Mouse (Mus musculus) kidney, embryonic 16.5 days (tissue): ENCODE results near the gene Trio. TPM values are rescaled to one million over a fixed set of nuclear protein-coding genes. Genes with fewer than 3 reads are reported as not detected.

Source experiments
- ATAC-seq: fragments of 200-750 bp; cut with Nextera tagmentation; 2 replicates; pipeline ENCODE4 v1.8.0; 2017; ENCODE audit warnings: moderate TSS enrichment; ENCODE audit not compliant: low FRiP score, low TSS enrichment
- H3K27ac ChIP-seq: fragments of 300-500 bp; sonication (generic); 2 replicates; pipeline ENCODE4 v1.5.1; 2014; ENCODE audit warnings: low read length
- H3K27me3 ChIP-seq: fragments of 300-500 bp; sonication (generic); 2 replicates; pipeline ENCODE4 v1.6.1; 2014; ENCODE audit warnings: low read length, control low read depth, mixed read lengths; ENCODE audit not compliant: insufficient read depth
- H3K36me3 ChIP-seq: fragments of 300-500 bp; sonication (generic); 2 replicates; pipeline ENCODE4 v1.6.1; 2014; ENCODE audit warnings: low read length, control low read depth, mixed read lengths; ENCODE audit not compliant: insufficient read depth
- H3K4me1 ChIP-seq: fragments of 300-500 bp; sonication (generic); 2 replicates; pipeline ENCODE4 v1.6.1; 2014; ENCODE audit warnings: low read length, control low read depth, mixed read lengths; ENCODE audit not compliant: insufficient read depth
- H3K4me2 ChIP-seq: fragments of 300-500 bp; sonication (generic); replicated peaks from 2 replicates; pipeline ENCODE4 v1.6.1; 2014; ENCODE audit warnings: low read depth, low read length
- H3K4me3 ChIP-seq: fragments of 300-500 bp; sonication (generic); 2 replicates; pipeline ENCODE4 v1.5.1; 2014; ENCODE audit warnings: mild to moderate bottlenecking, low read length
- H3K9ac ChIP-seq: fragments of 300-500 bp; sonication (generic); replicated peaks from 2 replicates; pipeline ENCODE4 v1.6.1; 2014; ENCODE audit warnings: low read length
- H3K9me3 ChIP-seq: fragments of 300-500 bp; sonication (generic); 2 replicates; pipeline ENCODE4 v1.6.1; 2016; ENCODE audit warnings: low read length, control low read depth
- WGBS: fragments of 180-500 bp; shearing (Covaris S2); extraction: QIAGEN DNeasy Blood & Tissue Kit; methylation state at CpG from one replicate; pipeline ENCODE4 v1.1.7; 2014; 5-methylcytosine and 5-hydroxymethylcytosine counted together
- polyA plus RNA-seq: library from polyadenylated mRNA; unstranded; fragments of >200 nt; fragmentation: Nextera tagmentation; extraction: Ambion mirVana; gene quantifications from 2 replicates; pipeline ENCODE4 v1.2.1, GENCODE M21; 2015

The Trio gene
- polyA plus RNA-seq, 1 experiment from 2014 or later, result 24.3 TPM

GRCm38 (mm10) chr15:27810262-27810661, 215.4 kb downstream of the Trio start:
- ATAC-seq, result peak; percentile 21; the same call in 1 of the 2 replicates
- 23% methylated on average over 7 of the region's 7 CpGs for WGBS

GRCm38 (mm10) chr15:27808596-27809276, 216.9 kb downstream of the Trio start:
- no peaks in the 10 kb centered on the region for H3K9me3 ChIP-seq
- no peak overlapping the region for H3K9ac ChIP-seq
- H3K4me1 ChIP-seq, result peaks cover 39% of the 10 kb centered on the region
- ATAC-seq, result peak; percentile 74
- H3K27me3 ChIP-seq, result no peaks in the 10 kb centered on the region
- no peak overlapping the region for H3K4me3 ChIP-seq
- H3K36me3 ChIP-seq, result peaks cover 40% of the 10 kb centered on the region
- peak overlapping the region; percentile 67 for H3K27ac ChIP-seq
- no peak overlapping the region for H3K4me2 ChIP-seq
- 43% methylated on average over 5 of the region's 5 CpGs for WGBS

More at GRCm38 (mm10) chr15:27810262-27810661, 215.4 kb downstream of the Trio start:
- Histone ChIP-seq H3K4me1 (peaks cover 39% of the 10 kb centered on the region), H3K36me3 (peaks cover 29% of the 10 kb centered on the region; the same call in 1 of the 2 replicates), H3K9me3 (no peaks in the 10 kb centered on the region), H3K4me2 (no peak overlapping the region), H3K27ac (peak overlapping the region; percentile 73), H3K4me3 (no peak overlapping the region), H3K27me3 (no peaks in the 10 kb centered on the region), H3K9ac (no peak overlapping the region)

DNA sequence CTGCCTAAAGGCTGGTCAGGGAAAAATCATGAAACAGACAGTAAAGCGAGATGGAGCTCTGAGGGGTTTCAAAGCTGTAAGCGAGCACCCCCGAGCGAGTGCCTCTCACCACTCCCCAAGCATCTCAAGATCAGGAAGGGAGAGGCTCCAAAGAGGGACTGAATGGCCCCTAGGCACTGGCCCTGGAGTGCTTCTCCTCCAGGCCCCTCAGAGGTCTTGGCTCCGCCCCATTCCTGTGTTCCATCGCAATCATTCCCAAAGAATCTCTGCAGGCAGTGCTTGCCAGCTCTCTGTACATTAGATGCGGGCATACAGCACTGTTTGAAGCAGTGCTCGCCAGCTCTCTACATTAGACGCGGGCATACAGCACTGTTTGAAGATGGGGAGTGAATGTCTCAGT, 219.4 kb downstream of the Trio start:
- no peak overlapping the region for H3K9ac ChIP-seq
- H3K9me3 ChIP-seq, result no peaks in the 10 kb centered on the region
- H3K4me1 ChIP-seq, result peaks cover 45% of the 10 kb centered on the region
- no peak overlapping the region for H3K4me3 ChIP-seq
- 45% methylated on average over 10 of the region's 10 CpGs for WGBS
- H3K27me3 ChIP-seq, result no peaks in the 10 kb centered on the region
- H3K27ac ChIP-seq, result peak overlapping the region; percentile 61
- peaks cover 28% of the 10 kb centered on the region for H3K36me3 ChIP-seq
- no peak overlapping the region for H3K4me2 ChIP-seq
- ATAC-seq, result peak; percentile 55; the same call in 1 of the 2 replicates

- peak; percentile 25; the same call in 1 of the 2 replicates for ATAC-seq
- Histone ChIP-seq H3K9me3 (no peaks in the 10 kb centered on the region), H3K4me2 (no peak overlapping the region), H3K27me3 (no peaks in the 10 kb centered on the region), H3K9ac (0 out of 2 replicates have a peak overlapping the region, but pooled peaks have one; percentile 18), H3K4me3 (no peak overlapping the region), H3K27ac (peak overlapping the region; percentile 61), H3K36me3 (peaks cover 29% of the 10 kb centered on the region), H3K4me1 (peaks cover 43% of the 10 kb centered on the region)
- 43% methylated on average over 16 of the region's 16 CpGs for WGBS
Measured at GRCm38 (mm10) chr15:27805654-27806053, 220.0 kb downstream of the Trio start.

- 70% methylated on average over 14 of the region's 14 CpGs for WGBS
- ATAC-seq, result no peak
- peaks cover 32% of the 10 kb centered on the region for H3K4me1 ChIP-seq
- H3K27me3 ChIP-seq, result no peaks in the 10 kb centered on the region
- no peak overlapping the region for H3K4me2 ChIP-seq
- H3K36me3 ChIP-seq, result peaks cover 24% of the 10 kb centered on the region
- no peaks in the 10 kb centered on the region for H3K9me3 ChIP-seq
- no peak overlapping the region for H3K4me3 ChIP-seq
- no peak overlapping the region for H3K9ac ChIP-seq
- no peak overlapping the region for H3K27ac ChIP-seq
Measured at GRCm38 (mm10) chr15:27804447-27804846, 221.2 kb downstream of the Trio start.

DNA sequence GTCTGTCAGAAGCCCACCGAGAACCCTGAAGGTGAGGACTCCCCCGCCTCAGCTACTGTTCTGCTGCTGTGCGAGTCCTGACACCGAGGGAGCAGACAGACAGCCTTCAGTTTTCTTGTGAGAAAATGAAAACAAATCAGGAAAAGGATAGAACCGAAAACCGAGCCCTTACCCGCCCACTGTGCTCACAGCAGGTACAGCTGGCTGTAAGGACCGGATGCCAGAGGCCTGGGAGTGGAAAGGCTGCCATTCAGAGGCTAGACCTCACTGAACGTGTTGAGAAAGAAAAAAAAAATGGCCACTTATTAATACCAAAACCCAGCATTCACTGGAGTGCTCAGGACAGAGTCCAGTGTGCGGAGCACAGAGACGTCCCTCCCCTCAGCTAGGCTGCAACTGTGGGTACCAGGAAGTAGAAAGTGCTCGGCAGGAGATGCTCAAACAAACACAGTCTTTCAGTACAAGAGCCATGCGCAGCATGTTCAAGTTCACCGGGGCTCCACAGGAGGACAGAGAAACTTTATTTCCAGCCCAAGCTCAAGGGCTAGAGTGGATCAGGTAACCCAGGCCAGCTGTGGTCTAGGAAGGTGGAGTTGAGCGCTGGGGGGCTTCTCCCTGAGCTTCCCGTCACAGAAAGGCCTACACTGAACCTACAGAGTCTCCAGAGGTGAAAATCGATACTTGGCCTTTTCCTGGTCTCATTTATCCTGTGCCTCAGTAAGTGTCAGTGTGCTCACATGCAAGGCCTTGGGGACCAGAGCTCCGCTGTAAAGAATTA, 221.9 kb downstream of the Trio start:
- Histone ChIP-seq H3K4me1 (peaks cover 26% of the 10 kb centered on the region), H3K36me3 (peaks cover 29% of the 10 kb centered on the region)
- no peak for ATAC-seq

GRCm38 (mm10) chr15:27802243-27802642, 223.4 kb downstream of the Trio start:
- WGBS, result 68% methylated on average over 12 of the region's 12 CpGs
- H3K4me3 ChIP-seq, result no peak overlapping the region
- no peak for ATAC-seq
- H3K9ac ChIP-seq, result no peak overlapping the region
- H3K27ac ChIP-seq, result no peak overlapping the region
- H3K9me3 ChIP-seq, result no peaks in the 10 kb centered on the region
- H3K4me1 ChIP-seq, result peaks cover 21% of the 10 kb centered on the region
- no peak overlapping the region for H3K4me2 ChIP-seq
- no peaks in the 10 kb centered on the region for H3K27me3 ChIP-seq
- H3K36me3 ChIP-seq, result peaks cover 30% of the 10 kb centered on the region

More for the DNA sequence above, 221.9 kb downstream of the Trio start:
- Histone ChIP-seq H3K4me2 (no peak overlapping the region), H3K27ac (no peak overlapping the region), H3K9ac (no peak overlapping the region), H3K27me3 (no peaks in the 10 kb centered on the region), H3K4me3 (no peak overlapping the region), H3K9me3 (no peaks in the 10 kb centered on the region)
- 61% methylated on average over 18 of the region's 18 CpGs for WGBS

GRCm38 (mm10) chr15:27801177-27801576, 224.5 kb downstream of the Trio start:
- Histone ChIP-seq H3K9ac (no peak overlapping the region), H3K4me3 (no peak overlapping the region), H3K27me3 (no peaks in the 10 kb centered on the region), H3K27ac (no peak overlapping the region), H3K4me1 (peaks cover 19% of the 10 kb centered on the region), H3K9me3 (no peaks in the 10 kb centered on the region), H3K4me2 (no peak overlapping the region), H3K36me3 (peaks cover 30% of the 10 kb centered on the region)
- ATAC-seq, result no peak
- 73% methylated on average over 4 of the region's 4 CpGs for WGBS

DNA sequence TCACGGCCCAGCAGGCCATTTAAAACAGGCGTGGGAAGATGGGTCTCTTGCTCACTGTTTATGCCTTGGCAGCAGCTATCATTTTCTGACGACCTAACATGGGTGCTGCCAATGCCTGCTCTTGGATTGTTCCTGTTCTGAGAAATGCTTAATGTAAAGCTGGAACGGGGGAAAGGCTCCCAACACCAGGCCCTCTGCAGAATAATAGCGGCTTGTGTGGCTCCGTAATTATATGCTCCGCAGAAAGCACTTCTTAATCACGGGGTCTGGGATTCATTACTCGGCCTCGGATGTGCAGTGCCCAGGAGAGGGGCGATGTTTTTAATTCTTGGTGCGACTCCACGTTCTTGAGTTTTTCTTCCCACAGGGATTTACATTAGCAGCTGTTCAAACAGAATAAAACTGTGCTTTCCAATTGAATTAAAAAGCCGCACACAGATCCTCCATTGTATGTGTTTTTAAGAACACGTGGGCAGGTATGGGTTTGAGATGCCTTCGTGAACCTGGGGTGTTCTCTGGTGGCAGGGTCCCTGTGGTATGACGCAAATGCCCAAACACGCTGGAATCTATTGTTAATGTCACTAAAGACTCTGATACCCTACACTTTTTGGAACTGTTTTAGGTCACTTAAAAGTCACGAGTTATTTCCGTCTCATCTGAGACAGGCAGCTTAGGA, 228.0 kb downstream of the Trio start:
- peaks cover 30% of the 10 kb centered on the region for H3K4me1 ChIP-seq
- no peak overlapping the region for H3K4me3 ChIP-seq
- no peak overlapping the region for H3K4me2 ChIP-seq
- 77% methylated on average over 20 of the region's 20 CpGs for WGBS
- no peak for ATAC-seq
- H3K27me3 ChIP-seq, result no peaks in the 10 kb centered on the region
- H3K36me3 ChIP-seq, result peaks cover 10% of the 10 kb centered on the region; the same call in 1 of the 2 replicates
- no peaks in the 10 kb centered on the region for H3K9me3 ChIP-seq
- no peak overlapping the region for H3K9ac ChIP-seq
- H3K27ac ChIP-seq, result no peak overlapping the region
